Mouse (Mus musculus) MEL (cell line): ENCODE measurements around the gene Dcbld1.

Experiments used
- CTCF ChIP-seq, 3 experiments: IDR thresholded peaks in 2 of 3; conservative IDR thresholded peaks in 1 of 3; 2 replicates each; pipeline ENCODE4 v1.5.1; 2011 to 2012; ENCODE audit warnings: low read length in 3 of 3, low read depth in 2 of 3, mild to moderate bottlenecking in 2 of 3, improper control_type of control experiment in 1 of 3, inconsistent platforms in 1 of 3, mixed read lengths in 1 of 3, moderate library complexity in 1 of 3; ENCODE audit not compliant: control insufficient read depth in 1 of 3, insufficient read depth in 1 of 3, poor library complexity in 1 of 3, severe bottlenecking in 1 of 3
- EP300 ChIP-seq, 2 experiments: IDR thresholded peaks; 2 replicates each; pipeline ENCODE4 v1.6.1; 2011; ENCODE audit warnings: improper control_type of control experiment in 2 of 2, low read length in 2 of 2, low read depth in 1 of 2, mild to moderate bottlenecking in 1 of 2
- MAX ChIP-seq: IDR thresholded peaks from 2 replicates; pipeline ENCODE4 v1.6.1; 2011; ENCODE audit warnings: low read length, improper control_type of control experiment
- POLR2A ChIP-seq, 2 experiments: IDR thresholded peaks; 2 replicates each; pipeline ENCODE4 v1.6.1; 2011 to 2012; ENCODE audit warnings: low read length in 2 of 2, mild to moderate bottlenecking in 2 of 2, control low read depth in 1 of 2, improper control_type of control experiment in 1 of 2, low read depth in 1 of 2, moderate library complexity in 1 of 2; ENCODE audit not compliant: control insufficient read depth in 1 of 2, insufficient read depth in 1 of 2, poor library complexity in 1 of 2
- RAD21 ChIP-seq: IDR thresholded peaks from 2 replicates; pipeline ENCODE4 v1.6.1; 2011; ENCODE audit warnings: mild to moderate bottlenecking, low read depth, low read length, improper control_type of control experiment
- TCF12 ChIP-seq: IDR thresholded peaks from 2 replicates; pipeline ENCODE4 v1.6.1; 2014; ENCODE audit warnings: low read depth, mild to moderate bottlenecking, inconsistent platforms, low read length, improper control_type of control experiment, moderate library complexity

GRCm38 (mm10) chr10:52233301-52233968 is at the start of gene Dcbld1:
- TF ChIP-seq CTCF (IDR thresholded peaks at IDR 0.05 in 2 of 3, conservative IDR thresholded peaks at IDR 0.05 in 1 of 3; ENCODE audit: control insufficient read depth in 1 of 3, insufficient read depth in 1 of 3, low read depth in 2 of 3, low read length in 3 of 3, poor library complexity in 1 of 3, severe bottlenecking in 1 of 3): no peak
- no peak for TF ChIP-seq EP300 (IDR thresholded peaks at IDR 0.05; ENCODE audit: low read depth in 1 of 2, low read length in 2 of 2)
- no peak for TF ChIP-seq RAD21
- peak; percentile 64 to 75; a peak in 3 of 4 replicates for TF ChIP-seq POLR2A (IDR thresholded peaks at IDR 0.05; ENCODE audit: control insufficient read depth in 1 of 2, insufficient read depth in 1 of 2, low read depth in 1 of 2, low read length in 2 of 2, poor library complexity in 1 of 2)
- TF ChIP-seq TCF12: no peak
- TF ChIP-seq MAX: 0 out of 2 replicates have a peak, but pooled peaks have one; percentile 21
